Mouse (Mus musculus) testis, adult 2 months (tissue): Measurements from ENCODE around the gene Pygm. TPM values are rescaled to one million over a fixed set of nuclear protein-coding genes. Genes with fewer than 3 reads are reported as not detected.

Experiments used
- H3K27ac ChIP-seq: fragments of 200-500 bp; 2 replicates; pipeline ENCODE4 v1.5.1; 2012; ENCODE audit warnings: low read depth, low read length; ENCODE audit not compliant: control insufficient read depth, insufficient read depth
- H3K27me3 ChIP-seq: fragments of 200-500 bp; 2 replicates; pipeline ENCODE4 v1.6.1; 2012; ENCODE audit warnings: mild to moderate bottlenecking, low read length, moderate library complexity; ENCODE audit not compliant: control insufficient read depth, insufficient read depth
- H3K36me3 ChIP-seq: fragments of 200-500 bp; 2 replicates; pipeline ENCODE4 v1.6.1; 2012; ENCODE audit warnings: mild to moderate bottlenecking, low read length; ENCODE audit not compliant: control insufficient read depth, insufficient read depth
- H3K4me1 ChIP-seq: fragments of 200-500 bp; 2 replicates; pipeline ENCODE4 v1.6.1; 2012; ENCODE audit warnings: low read length; ENCODE audit not compliant: control insufficient read depth, insufficient read depth
- H3K4me3 ChIP-seq: fragments of 200-500 bp; 2 replicates; pipeline ENCODE4 v1.5.1; 2012; ENCODE audit warnings: low read depth, mild to moderate bottlenecking, low read length, moderate library complexity, mixed read lengths; ENCODE audit not compliant: control insufficient read depth
- CTCF ChIP-seq: fragments of 200-500 bp; IDR thresholded peaks from 2 replicates; pipeline ENCODE4 v1.5.1; 2012; ENCODE audit warnings: low read depth, mild to moderate bottlenecking, inconsistent platforms, low read length, moderate library complexity; ENCODE audit not compliant: control insufficient read depth, insufficient read depth, insufficient replicate concordance
- POLR2A ChIP-seq: fragments of 200-500 bp; IDR thresholded peaks from 2 replicates; pipeline ENCODE4 v1.6.1; 2012; ENCODE audit warnings: low read depth, mild to moderate bottlenecking, inconsistent platforms, low read length, moderate library complexity; ENCODE audit not compliant: control insufficient read depth
- polyA plus RNA-seq: library from polyadenylated mRNA; depleted of rRNA; stranded (reverse); fragments of >200 nt; gene quantifications from 2 replicates; pipeline ENCODE4 v1.2.3, GENCODE M21; 2012; rRNA removed

The Pygm gene
- polyA plus RNA-seq, 1 experiment = 6.9 TPM

DNA sequence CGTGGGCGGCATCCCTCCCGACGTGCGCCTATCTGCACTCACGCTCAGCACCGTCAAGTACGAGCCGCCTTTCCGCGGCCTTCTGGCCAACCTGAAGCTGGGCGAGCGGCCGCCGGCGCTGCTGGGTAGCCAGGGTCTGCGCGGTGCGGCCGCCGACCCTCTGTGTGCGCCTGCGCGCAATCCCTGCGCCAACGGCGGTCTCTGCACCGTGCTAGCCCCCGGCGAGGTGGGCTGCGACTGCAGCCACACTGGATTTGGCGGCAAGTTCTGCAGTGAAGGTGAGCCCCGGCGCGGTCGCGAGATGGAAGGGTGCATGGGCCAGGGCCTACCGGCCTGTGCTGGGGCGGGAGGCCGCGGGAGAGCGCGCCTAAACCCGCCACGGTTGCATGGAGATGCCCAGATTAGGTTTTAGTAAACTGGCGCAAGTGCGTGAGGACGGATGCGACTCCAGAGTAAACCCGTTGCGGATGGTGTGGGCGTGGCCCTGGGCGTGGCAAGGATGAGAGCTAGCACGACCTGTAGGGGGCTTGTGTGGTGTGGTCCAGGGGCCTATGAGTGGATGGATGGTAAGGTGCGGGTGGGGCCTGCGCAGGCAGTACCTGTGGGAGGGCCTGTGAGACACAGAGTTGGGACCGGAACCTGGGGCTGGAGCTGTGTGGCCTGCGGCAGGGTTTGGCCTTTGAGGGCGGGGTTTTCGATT is 44.5 kb downstream of the Pygm start:
- no peaks in the 10 kb centered on the region for H3K27me3 ChIP-seq
- H3K36me3 ChIP-seq = no peaks in the 10 kb centered on the region
- H3K4me1 ChIP-seq = peaks cover 15% of the 10 kb centered on the region
- H3K4me3 ChIP-seq = peak overlapping the region; percentile 73
- TF ChIP-seq POLR2A (no peak), CTCF (no peak)
- H3K27ac ChIP-seq = no peak overlapping the region

DNA sequence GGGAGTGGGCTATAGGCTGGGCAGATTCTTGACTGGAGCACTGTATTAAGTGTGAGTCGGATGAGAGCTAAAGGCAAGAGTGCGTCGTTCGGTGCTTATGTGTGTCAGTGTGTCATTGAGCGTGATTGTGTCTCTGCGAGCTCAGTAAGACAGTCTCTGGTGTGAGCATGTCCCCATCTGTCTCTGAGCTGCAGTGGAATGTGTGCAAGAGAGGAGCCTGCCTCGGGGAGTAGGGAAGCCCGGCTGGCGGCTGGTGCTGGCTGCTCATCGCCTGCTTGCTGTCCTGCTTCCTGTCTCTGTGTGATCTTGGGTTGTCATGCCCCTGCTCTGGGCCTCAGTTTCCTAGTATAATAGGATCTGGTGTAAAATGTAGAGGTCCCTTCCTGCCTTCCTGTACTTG is 58.8 kb downstream of the Pygm start:
- Histone ChIP-seq H3K36me3 (no peaks in the 10 kb centered on the region), H3K27ac (no peak overlapping the region), H3K4me1 (0 out of 2 replicates have a peak, but pooled peaks cover 2% of the 10 kb centered on the region), H3K27me3 (no peaks in the 10 kb centered on the region), H3K4me3 (no peak overlapping the region)
- TF ChIP-seq POLR2A (no peak), CTCF (no peak)

DNA sequence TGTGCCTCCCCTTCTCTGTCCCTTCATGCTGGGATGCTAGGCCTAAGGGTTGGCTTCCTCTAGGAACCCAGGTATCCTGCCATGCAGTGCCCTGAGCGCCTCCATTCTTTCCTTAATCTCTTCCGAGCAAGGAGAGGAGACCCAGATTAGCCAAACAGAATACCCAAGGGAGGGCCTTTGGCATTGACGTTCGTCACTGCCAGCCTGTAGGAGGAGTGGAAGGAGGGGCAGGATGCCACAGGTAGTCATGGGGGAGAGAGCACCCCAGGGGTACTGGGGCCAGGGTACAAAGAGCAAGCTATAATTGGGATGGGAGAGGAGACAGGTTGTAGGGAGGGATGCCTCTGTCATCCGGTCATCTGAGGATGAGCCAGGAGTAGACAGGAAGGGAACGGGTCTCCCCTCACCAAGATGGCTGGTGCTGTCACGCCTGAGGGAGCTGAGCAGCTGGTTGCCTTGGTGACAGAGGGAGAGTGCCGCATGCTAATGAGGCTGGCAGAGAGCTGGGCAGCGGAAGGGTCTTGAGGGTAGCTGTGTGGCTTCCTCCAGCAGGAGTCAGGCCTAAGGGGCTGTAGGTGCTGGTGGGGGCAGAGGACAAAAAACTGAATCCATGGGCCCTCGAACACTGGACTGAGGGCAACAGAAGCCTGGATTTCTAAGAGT is 61.7 kb downstream of the Pygm start:
- Histone ChIP-seq H3K36me3 (no peaks in the 10 kb centered on the region), H3K4me1 (0 out of 2 replicates have a peak, but pooled peaks cover 2% of the 10 kb centered on the region), H3K27me3 (no peaks in the 10 kb centered on the region), H3K27ac (no peak overlapping the region), H3K4me3 (no peak overlapping the region)
- TF ChIP-seq POLR2A = 0 out of 2 replicates have a peak, but pooled peaks have one; percentile 9
- no peak for TF ChIP-seq CTCF

DNA sequence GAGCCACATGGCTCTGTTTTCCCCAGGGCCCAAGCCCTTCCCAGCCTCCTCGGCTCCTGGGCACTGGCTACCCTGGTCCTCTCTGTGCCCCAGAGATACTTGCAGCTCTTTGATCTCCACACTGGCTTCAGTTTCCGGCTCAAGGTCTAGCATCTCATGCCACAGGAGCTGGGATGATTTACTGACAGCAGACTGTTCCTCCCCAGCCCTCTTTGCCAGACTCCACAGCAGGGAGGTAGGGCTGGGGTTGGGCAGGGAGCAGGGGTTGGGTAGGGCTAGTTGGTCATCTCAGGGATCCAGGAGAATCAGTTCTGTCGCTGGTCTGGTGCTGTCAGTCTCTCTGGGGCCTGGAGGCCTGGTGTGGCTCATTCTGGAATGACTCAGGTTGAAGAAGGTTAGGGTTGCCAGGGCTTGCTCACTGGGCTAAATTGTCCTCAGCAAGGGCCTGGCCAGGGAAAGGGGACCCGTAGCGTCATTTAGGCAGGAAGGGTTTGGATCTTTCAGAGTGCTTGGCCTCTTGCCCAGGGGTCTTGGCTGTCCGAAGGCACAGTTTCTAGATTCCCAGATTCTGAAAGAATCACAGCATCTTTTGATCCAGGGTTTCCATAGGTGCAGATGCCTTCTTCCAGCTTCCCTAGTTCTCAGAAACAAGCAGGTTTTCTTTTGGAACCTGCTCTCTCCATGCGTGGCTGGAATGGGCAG is 62.7 kb downstream of the Pygm start:
- no peaks in the 10 kb centered on the region for H3K27me3 ChIP-seq
- H3K4me3 ChIP-seq = no peak overlapping the region
- TF ChIP-seq POLR2A (no peak), CTCF (no peak)
- H3K4me1 ChIP-seq = 0 out of 2 replicates have a peak, but pooled peaks cover 2% of the 10 kb centered on the region
- H3K36me3 ChIP-seq = no peaks in the 10 kb centered on the region
- H3K27ac ChIP-seq = no peak overlapping the region

Other genes starting within 250 kb of the Pygm start
- gene Batf2, start 243.4 kb upstream of the Pygm start, polyA plus RNA-seq = 0.83 and 1.1 TPM in 2 replicates
- gene Arl2, start 242.9 kb upstream of the Pygm start, polyA plus RNA-seq = 61.5 and 65.5 TPM in 2 replicates
- gene Majin, start 200.0 kb upstream of the Pygm start, polyA plus RNA-seq = 19.0 and 20.7 TPM in 2 replicates
- 3.8 and 4.3 TPM in 2 replicates for gene Gpha2, start 158.0 kb upstream of the Pygm start, polyA plus RNA-seq
- gene Ppp2r5b, start 148.5 kb upstream of the Pygm start, polyA plus RNA-seq = 4.6 TPM in 2 replicates
- 40.2 and 40.5 TPM in 2 replicates for gene Atg2a, start 142.7 kb upstream of the Pygm start, polyA plus RNA-seq
- 521 and 642 TPM in 2 replicates for gene Ehd1, start 107.7 kb upstream of the Pygm start, polyA plus RNA-seq
- 5.3 and 5.4 TPM in 2 replicates for gene Cdc42bpg, start 77.9 kb upstream of the Pygm start, polyA plus RNA-seq
- 24.6 and 24.8 TPM in 2 replicates for gene Men1, start 49.4 kb upstream of the Pygm start, polyA plus RNA-seq
- 21.4 and 24.8 TPM in 2 replicates for gene Map4k2, start 43.3 kb upstream of the Pygm start, polyA plus RNA-seq
- gene Sf1, start 20.7 kb upstream of the Pygm start, polyA plus RNA-seq = 167 and 174 TPM in 2 replicates
- gene Rasgrp2, start 14.9 kb downstream of the Pygm start, polyA plus RNA-seq = 8.2 and 8.4 TPM in 2 replicates
- 2.5 and 3.2 TPM in 2 replicates for gene Nrxn2, start 34.3 kb downstream of the Pygm start, polyA plus RNA-seq
- 6.9 and 7.3 TPM in 2 replicates for gene Slc22a12, start 158.6 kb downstream of the Pygm start, polyA plus RNA-seq